Comparison of ENCODE assay signal across 8 mouse cellular contexts in the genomic region with DNA sequence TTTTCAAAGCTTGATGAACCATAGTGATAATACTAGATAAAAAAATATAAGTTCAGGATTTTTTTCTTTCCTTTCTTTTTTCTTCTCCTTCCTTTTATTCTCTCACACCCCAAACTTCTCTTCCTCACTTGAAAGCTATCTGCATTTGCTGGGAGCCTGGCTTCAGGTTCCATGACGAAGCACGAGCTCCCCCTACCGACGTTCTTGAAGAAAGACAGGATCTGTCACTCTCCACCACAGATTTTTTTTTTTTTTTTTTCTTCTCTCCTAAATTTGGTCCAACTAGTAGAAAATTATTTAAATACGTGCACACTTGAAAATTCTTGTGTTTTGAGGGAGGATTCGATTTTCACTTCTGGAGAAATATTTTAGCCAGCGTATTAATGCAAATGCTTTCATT.
DNase-seq lines count a peak whose midpoint lies in the region; ATAC-seq and TF ChIP-seq lines count a peak whose summit lies in the region.

No protein-coding gene starts in this region.

- H3K36me3 ChIP-seq in ES-Bruce4 (ENCODE audit: control insufficient read depth, insufficient read depth, low read length, poor library complexity, severe bottlenecking), result no peaks in the 10 kb centered on the region

- ATAC-seq in neutrophil, adult 5-6 weeks (ENCODE audit: extremely low read depth, insufficient number of reproducible peaks, low FRiP score, poor library complexity, severe bottlenecking), result 0 out of 2 replicates have a peak, but pooled peaks have one; percentile 39

- TF ChIP-seq POLR2A in ES-Bruce4 (IDR thresholded peaks at IDR 0.05; ENCODE audit: insufficient read depth, low read length), result no peak

- no peak overlapping the region for H3K27ac ChIP-seq in layer of hippocampus, adult 2 months
- H3K27ac ChIP-seq in ES-Bruce4 (ENCODE audit: insufficient read depth, low read length), result no peak overlapping the region

- no peak overlapping the region for H3K4me3 ChIP-seq in layer of hippocampus, adult 2 months
- no peak overlapping the region for H3K4me3 ChIP-seq in ES-Bruce4 (ENCODE audit: low read depth, low read length)

- TF ChIP-seq CTCF in layer of hippocampus, adult 2 months (conservative IDR thresholded peaks at IDR 0.05), result peak; percentile 89
- peak; percentile 57 for TF ChIP-seq CTCF in ES-Bruce4 (IDR thresholded peaks at IDR 0.05; ENCODE audit: low read depth, low read length)

- DNase-seq in layer of hippocampus, adult 2 months (ENCODE audit: low spot score in 2 of 2), result peak; percentile 47 to 67
- DNase-seq in layer of hippocampus, adult 11-12 months (ENCODE audit: low spot score), result no peak
- peak; percentile 80 for DNase-seq in adipocyte (ENCODE audit: low spot score)
- DNase-seq in cerebellum, postnatal 36 days, result peak; percentile 58 to 64
- DNase-seq in induced T-regulatory cell, adult 2 months (ENCODE audit: low read depth), result peak; percentile 73
- DNase-seq in yolk sac, embryonic 10.5 days (ENCODE audit: low spot score), result no peak

- H3K9ac ChIP-seq in ES-Bruce4 (ENCODE audit: low read depth, poor library complexity, severe bottlenecking), result no peak overlapping the region

- H3K27me3 ChIP-seq in ES-Bruce4 (ENCODE audit: control insufficient read depth, insufficient read depth, low read length, poor library complexity, severe bottlenecking), result no peaks in the 10 kb centered on the region

- no peaks in the 10 kb centered on the region for H3K9me3 ChIP-seq in ES-Bruce4 (replicated peaks; ENCODE audit: control insufficient read depth, insufficient read depth, low read length, poor library complexity, severe bottlenecking)

- H3K4me1 ChIP-seq in ES-Bruce4 (ENCODE audit: control insufficient read depth, insufficient read depth, low read length), result no peaks in the 10 kb centered on the region

- no peak for TF ChIP-seq EP300 in ES-Bruce4 (IDR thresholded peaks at IDR 0.05; ENCODE audit: insufficient read depth, low read depth, low read length)

Comparison
In these comparisons a context has a peak if more than half of its experiments do, and no peak if none do; other contexts are left out.
1. DNase-seq: peak in layer of hippocampus, adult 2 months (2 of 2), adipocyte (single experiment), cerebellum, postnatal 36 days (2 of 2) and induced T-regulatory cell, adult 2 months (single experiment); none in layer of hippocampus, adult 11-12 months (single experiment) and yolk sac, embryonic 10.5 days (single experiment).